9 mouse cellular contexts compared by ENCODE assay signal in the genomic region with DNA sequence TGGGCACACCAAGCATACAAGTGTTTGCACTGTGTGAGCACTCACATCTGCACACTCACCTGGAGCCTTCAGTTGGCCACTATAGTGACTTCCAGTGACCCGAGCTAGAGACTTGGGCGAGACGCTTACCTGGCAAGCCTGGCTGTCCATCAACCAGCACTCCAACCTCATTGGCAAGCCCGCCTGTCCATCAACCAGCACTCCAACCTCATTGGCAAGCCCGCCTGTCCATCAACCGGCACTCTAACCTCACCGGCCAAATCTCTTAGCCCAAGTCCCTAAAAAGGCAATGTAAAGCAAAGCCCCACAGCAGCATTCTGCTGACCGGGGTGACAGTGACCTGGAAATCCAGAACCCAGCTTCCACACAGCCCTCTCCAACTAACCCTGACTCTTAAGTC. TPM values are rescaled to one million over a fixed set of nuclear protein-coding genes. Genes with fewer than 3 reads are reported as not detected.
DNase-seq lines count a peak whose midpoint lies in the region.
"Had no signal": no experiment of that assay in that cellular context is flagged by ENCODE, and none has a peak within 500 bp of the region (broad histone marks: within the 10 kb centered on the region; RNA-seq: fewer than 3 reads in every experiment).

No protein-coding gene starts in this region.

- intact Hi-C loops in left cerebral cortex, postnatal 4 days (cut with DNase I) = no loop called here

- peak; percentile 29 for DNase-seq in adrenal gland, adult 2 months
- DNase-seq in adrenal gland, adult 18-20 months (ENCODE audit: low spot score in 2 of 2) = no peak
- peak; percentile 43 for DNase-seq in left cerebral cortex, postnatal 4 days
- DNase-seq in left cerebral cortex, adult 8-10 months (ENCODE audit: low spot score in 2 of 2) = no peak
- DNase-seq in ZHBTc4 (ENCODE audit: low read depth, low spot score) = peak; percentile 59
- DNase-seq in kidney, postnatal 10 days = peak; percentile 45
- DNase-seq in frontal cortex, postnatal 25 days (ENCODE audit: low spot score in 2 of 2) = no peak
- no peak for DNase-seq in c-Kit-positive CD71-positive TER-119-positive erythroid progenitor cells, embryonic 14.5 days (ENCODE audit: low spot score)
- DNase-seq: gastrocnemius, postnatal 14 days had no signal

RNA-seq across cellular contexts. Expression of a gene that starts 24.5 kb away (rescaled TPM):
- 1 to 10 TPM; 5.3 to 5.4 TPM for total RNA-seq in adrenal gland, adult 2 months (2021)
- 8.0 and 8.6 TPM in 2 replicates for polyA plus RNA-seq in adrenal gland, adult 2 months (2012; rRNA removed)
- total RNA-seq in adrenal gland, adult 18-20 months (2021) = 1 to 10 TPM; 3.9 to 6.0 TPM
- 10 to 100 TPM; 62.3 to 64.6 TPM for total RNA-seq in left cerebral cortex, postnatal 4 days (2021)
- total RNA-seq in left cerebral cortex, adult 8-10 months (2022) = 100 to 1,000 TPM; 179 to 198 (median 184) TPM

Comparison
In these comparisons a context has a peak if more than half of its experiments do, and no peak if none do; other contexts are left out.
1. DNase-seq: peak in adrenal gland, adult 2 months (single experiment), left cerebral cortex, postnatal 4 days (single experiment), ZHBTc4 (single experiment) and kidney, postnatal 10 days (single experiment); none in adrenal gland, adult 18-20 months (0 of 2), left cerebral cortex, adult 8-10 months (0 of 2), frontal cortex, postnatal 25 days (0 of 2) and c-Kit-positive CD71-positive TER-119-positive erythroid progenitor cells, embryonic 14.5 days (single experiment).
2. RNA of a gene that starts 24.5 kb away (total RNA-seq): 179 to 198 TPM in left cerebral cortex, adult 8-10 months and 62.3 to 64.6 TPM in left cerebral cortex, postnatal 4 days; 3.9 to 6.0 TPM in adrenal gland, adult 18-20 months and 5.3 to 5.4 TPM in adrenal gland, adult 2 months; every median in the first group is over 4 times any median in the second.